Mouse (Mus musculus) spleen, postnatal 14 days (tissue): ENCODE data around the gene Camk2d.
A peak's percentile ranks its signal among the peaks of the same experiment; 100 is the strongest.

Experiments used
- DNase-seq, 2 experiments: peaks; one replicate each; pipeline ENCODE4 v3.0.0; 2021 to 2022; ENCODE audit warnings: low spot score in 2 of 2

Camk2d gene

GRCm38 (mm10) chr3:126596086-126596485, at the start of gene Camk2d:
Gene Camk2d, plus strand, starts transcription at chr3:126596302.
- DNase-seq = peak; percentile 82 to 89

- DNase-seq = no peak
Measured at GRCm38 (mm10) chr3:126547941-126548340, 48.2 kb upstream of the Camk2d start.

- DNase-seq = no peak
Measured at GRCm38 (mm10) chr3:126563646-126564045, 32.5 kb upstream of the Camk2d start.

GRCm38 (mm10) chr3:126570628-126571027, 25.5 kb upstream of the Camk2d start:
- DNase-seq = no peak

- DNase-seq = no peak
Measured at GRCm38 (mm10) chr3:126572915-126573314, 23.2 kb upstream of the Camk2d start.

GRCm38 (mm10) chr3:126575927-126576326, 20.2 kb upstream of the Camk2d start:
- DNase-seq = no peak

GRCm38 (mm10) chr3:126586134-126586533, 10.0 kb upstream of the Camk2d start:
- no peak for DNase-seq

GRCm38 (mm10) chr3:126587477-126587876, 8.6 kb upstream of the Camk2d start:
- no peak for DNase-seq

GRCm38 (mm10) chr3:126589556-126589955, 6.5 kb upstream of the Camk2d start:
- no peak for DNase-seq

GRCm38 (mm10) chr3:126595456-126595855, 646 bp upstream of the Camk2d start:
- DNase-seq = no peak

GRCm38 (mm10) chr3:126596491-126597160, 524 bp downstream of the Camk2d start:
- peak; percentile 64 to 73 for DNase-seq

- peak; percentile 31 to 50 for DNase-seq
Measured at GRCm38 (mm10) chr3:126597161-126597595, 1.1 kb downstream of the Camk2d start.

GRCm38 (mm10) chr3:126597596-126598328, 1.7 kb downstream of the Camk2d start:
- DNase-seq = no peak

GRCm38 (mm10) chr3:126598329-126598676, 2.2 kb downstream of the Camk2d start:
- no peak for DNase-seq

GRCm38 (mm10) chr3:126598881-126599280, 2.8 kb downstream of the Camk2d start:
- DNase-seq = no peak

GRCm38 (mm10) chr3:126599335-126599734, 3.2 kb downstream of the Camk2d start:
- DNase-seq = no peak

- no peak for DNase-seq
Measured at GRCm38 (mm10) chr3:126599936-126600335, 3.8 kb downstream of the Camk2d start.

- no peak for DNase-seq
Measured at GRCm38 (mm10) chr3:126602772-126603171, 6.7 kb downstream of the Camk2d start.

GRCm38 (mm10) chr3:126604656-126605434, 8.7 kb downstream of the Camk2d start:
- DNase-seq = no peak

GRCm38 (mm10) chr3:126609310-126609709, 13.2 kb downstream of the Camk2d start:
- DNase-seq = no peak

GRCm38 (mm10) chr3:126609795-126610451, 13.8 kb downstream of the Camk2d start:
- no peak for DNase-seq

- no peak for DNase-seq
Measured at GRCm38 (mm10) chr3:126611624-126612023, 15.5 kb downstream of the Camk2d start.
